Mouse (Mus musculus): ENCODE data around the gene Galk2.

- no peak for TF ChIP-seq CTCF (IDR thresholded peaks at IDR 0.05; ENCODE audit: insufficient read depth, low read depth, low read length)
- TF ChIP-seq POLR2A (IDR thresholded peaks at IDR 0.05; ENCODE audit: insufficient read depth, low read depth, low read length), result no peak
Observed at GRCm38 (mm10) chr2:125968811-125969210, 109.9 kb downstream of the Galk2 start.
